Comparison of ENCODE assay signal across 19 mouse cellular contexts in the genomic region with DNA sequence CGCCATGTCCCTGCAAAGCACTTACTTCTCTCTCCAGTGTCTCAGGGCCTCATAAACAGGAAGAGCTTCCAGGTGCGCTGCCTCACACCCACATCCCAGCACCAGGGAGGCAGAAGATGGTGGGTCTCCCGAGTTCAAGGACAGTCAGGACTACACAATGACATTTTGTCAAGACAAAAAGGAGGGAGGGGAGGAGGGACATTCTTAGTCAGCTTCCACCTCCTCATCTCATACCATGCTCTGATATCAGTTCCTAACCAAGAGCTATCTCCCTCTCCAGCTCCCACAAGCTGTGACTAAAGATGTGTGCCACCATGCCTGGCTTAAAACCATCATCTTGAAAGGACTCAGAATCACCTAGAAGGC. TPM values are rescaled to one million over a fixed set of nuclear protein-coding genes. Genes with fewer than 3 reads are reported as not detected.
DNase-seq lines count a peak whose midpoint lies in the region; ATAC-seq and TF ChIP-seq lines count a peak whose summit lies in the region.
"Had no signal": no experiment of that assay in that cellular context is flagged by ENCODE, and none has a peak within 500 bp of the region (broad histone marks: within the 10 kb centered on the region; RNA-seq: fewer than 3 reads in every experiment).

No protein-coding gene starts in this region.

- H3K4me2 ChIP-seq in hindbrain, embryonic 16.5 days (ENCODE audit: low read length) = no peak overlapping the region
- H3K4me2 ChIP-seq in hindbrain, postnatal 0 days (ENCODE audit: low read depth, low read length) = no peak overlapping the region
- no peak overlapping the region for H3K4me2 ChIP-seq in liver, embryonic 16.5 days (ENCODE audit: low read depth, low read length)
- H3K4me2 ChIP-seq: midbrain, embryonic 11.5 days; neural tube, embryonic 12.5 days had no signal

- TF ChIP-seq RAD21 in MEL (IDR thresholded peaks at IDR 0.05; ENCODE audit: low read depth, low read length) = no peak

- peaks cover 30% of the 10 kb centered on the region for H3K4me1 ChIP-seq in hindbrain, embryonic 16.5 days (ENCODE audit: control insufficient read depth, insufficient read depth, low read depth, low read length)
- H3K4me1 ChIP-seq in hindbrain, postnatal 0 days (ENCODE audit: insufficient read depth, low read length) = peaks cover 19% of the 10 kb centered on the region; the same call in 1 of the 2 replicates
- peaks cover 11 to 24% of the 10 kb centered on the region in 2 experiments for H3K4me1 ChIP-seq in MEL (ENCODE audit: control insufficient read depth in 1 of 2, insufficient read depth in 2 of 2, low read length in 2 of 2)
- peaks cover 25% of the 10 kb centered on the region for H3K4me1 ChIP-seq in liver, embryonic 16.5 days (ENCODE audit: control insufficient read depth, low read depth, low read length)

- intact Hi-C loops in gastrocnemius, adult 2 months (cut with DNase I) = no loop called here

- 59% methylated on average over 3 of the region's 3 CpGs for WGBS in hindbrain, embryonic 16.5 days
- 61% methylated on average over 3 of the region's 3 CpGs for WGBS in hindbrain, postnatal 0 days
- WGBS in liver, embryonic 16.5 days (ENCODE audit: insufficient replicate concordance) = 37% methylated on average over 3 of the region's 3 CpGs

- peaks cover 80% of the 10 kb centered on the region for H3K79me2 ChIP-seq in MEL (ENCODE audit: control insufficient read depth, insufficient read depth, low read length, poor library complexity)

- H3K9ac ChIP-seq in hindbrain, embryonic 16.5 days (ENCODE audit: low read depth, low read length) = peak overlapping the region; percentile 8; the same call in 1 of the 2 replicates
- no peak overlapping the region for H3K9ac ChIP-seq in hindbrain, postnatal 0 days (replicated peaks; ENCODE audit: low read length)
- no peak overlapping the region for H3K9ac ChIP-seq in MEL (ENCODE audit: control insufficient read depth, low read depth, low read length, poor library complexity, severe bottlenecking)
- H3K9ac ChIP-seq in liver, embryonic 16.5 days (ENCODE audit: low read depth, low read length) = no peak overlapping the region
- H3K9ac ChIP-seq: neural tube, embryonic 12.5 days had no signal

- TF ChIP-seq POLR2A in MEL (IDR thresholded peaks at IDR 0.05; ENCODE audit: control insufficient read depth in 1 of 2, insufficient read depth in 1 of 2, low read depth in 1 of 2, low read length in 2 of 2, poor library complexity in 1 of 2) = no peak

- TF ChIP-seq EP300 in MEL (IDR thresholded peaks at IDR 0.05; ENCODE audit: low read depth in 1 of 2, low read length in 2 of 2) = no peak; a peak in 1 of 4 replicates

- H3K27me3 ChIP-seq in hindbrain, embryonic 16.5 days (replicated peaks; ENCODE audit: control insufficient read depth, insufficient read depth, low read length) = no peaks in the 10 kb centered on the region
- no peaks in the 10 kb centered on the region for H3K27me3 ChIP-seq in hindbrain, postnatal 0 days (ENCODE audit: insufficient read depth, low read length)
- no peaks in the 10 kb centered on the region for H3K27me3 ChIP-seq in MEL (ENCODE audit: control insufficient read depth in 1 of 2, insufficient read depth in 2 of 2, low read length in 2 of 2)
- H3K27me3 ChIP-seq in liver, embryonic 16.5 days (ENCODE audit: control insufficient read depth, insufficient read depth, low read depth, low read length) = no peaks in the 10 kb centered on the region
- H3K27me3 ChIP-seq: neural tube, embryonic 12.5 days had no signal

- H3K9me3 ChIP-seq in hindbrain, embryonic 16.5 days (ENCODE audit: control insufficient read depth, low read length) = no peaks in the 10 kb centered on the region
- no peaks in the 10 kb centered on the region for H3K9me3 ChIP-seq in hindbrain, postnatal 0 days (ENCODE audit: low read length)
- H3K9me3 ChIP-seq in MEL (replicated peaks; ENCODE audit: insufficient read depth, low read length) = no peaks in the 10 kb centered on the region
- H3K9me3 ChIP-seq in liver, embryonic 16.5 days (replicated peaks; ENCODE audit: control insufficient read depth, low read length) = no peaks in the 10 kb centered on the region
- H3K9me3 ChIP-seq: neural tube, embryonic 12.5 days had no signal

- no peak for TF ChIP-seq CTCF in gastrocnemius, adult 2 months (IDR thresholded peaks at IDR 0.05)
- TF ChIP-seq CTCF in hindbrain, postnatal 0 days (IDR thresholded peaks at IDR 0.05; ENCODE audit: low read depth) = no peak
- TF ChIP-seq CTCF in MEL (IDR thresholded peaks at IDR 0.05 in 2 of 3, conservative IDR thresholded peaks at IDR 0.05 in 1 of 3; ENCODE audit: control insufficient read depth in 1 of 3, insufficient read depth in 1 of 3, low read depth in 2 of 3, low read length in 3 of 3, poor library complexity in 1 of 3, severe bottlenecking in 1 of 3) = no peak

- H3K36me3 ChIP-seq in hindbrain, embryonic 16.5 days (ENCODE audit: control insufficient read depth, insufficient read depth, low read length) = no peaks in the 10 kb centered on the region
- no peaks in the 10 kb centered on the region for H3K36me3 ChIP-seq in hindbrain, postnatal 0 days (ENCODE audit: insufficient read depth, low read length)
- H3K36me3 ChIP-seq in MEL (ENCODE audit: control insufficient read depth in 1 of 2, insufficient read depth in 2 of 2, low read length in 2 of 2) = peaks cover 0 to 17% of the 10 kb centered on the region in 2 experiments
- no peaks in the 10 kb centered on the region for H3K36me3 ChIP-seq in liver, embryonic 16.5 days (ENCODE audit: control insufficient read depth, insufficient read depth)

- no peak for ATAC-seq in hindbrain, embryonic 16.5 days
- no peak for ATAC-seq in hindbrain, postnatal 0 days
- 0 out of 2 replicates have a peak, but pooled peaks have one; percentile 39 for ATAC-seq in liver, embryonic 16.5 days (ENCODE audit: low read depth)
- ATAC-seq: intestine, embryonic 16.5 days had no signal

- H3K4me3 ChIP-seq in gastrocnemius, adult 2 months = no peak overlapping the region
- H3K4me3 ChIP-seq in hindbrain, embryonic 16.5 days (ENCODE audit: low read length) = no peak overlapping the region
- no peak overlapping the region for H3K4me3 ChIP-seq in hindbrain, postnatal 0 days (ENCODE audit: low read length)
- H3K4me3 ChIP-seq in MEL (ENCODE audit: control insufficient read depth in 1 of 2, insufficient read depth in 1 of 2, low read depth in 2 of 2, low read length in 2 of 2) = no peak overlapping the region
- H3K4me3 ChIP-seq in liver, embryonic 16.5 days (ENCODE audit: low read depth, low read length) = no peak overlapping the region
- H3K4me3 ChIP-seq: forebrain, embryonic 10.5 days; neural tube, embryonic 12.5 days had no signal

- peak overlapping the region; percentile 86 for H3K27ac ChIP-seq in gastrocnemius, adult 2 months
- 0 out of 2 replicates have a peak overlapping the region, but pooled peaks have one; percentile 10 for H3K27ac ChIP-seq in hindbrain, embryonic 16.5 days (ENCODE audit: low read depth, low read length)
- no peak overlapping the region; the same call in 1 of the 2 replicates for H3K27ac ChIP-seq in hindbrain, postnatal 0 days
- H3K27ac ChIP-seq in MEL (ENCODE audit: control insufficient read depth, low read depth, low read length) = peak overlapping the region; percentile 14; the same call in 1 of the 2 replicates
- H3K27ac ChIP-seq in liver, embryonic 16.5 days (ENCODE audit: low read length) = no peak overlapping the region
- H3K27ac ChIP-seq: forebrain, embryonic 10.5 days; neural tube, embryonic 12.5 days had no signal

- DNase-seq in gastrocnemius, adult 2 months = no peak
- DNase-seq in gastrocnemius, adult 8-10 months (ENCODE audit: low spot score in 2 of 2) = no peak
- no peak for DNase-seq in hindbrain, postnatal 0 days (ENCODE audit: low spot score)
- peak; percentile 51 for DNase-seq in MEL (ENCODE audit: low read depth, low spot score)
- no peak for DNase-seq in right cerebral cortex, postnatal 4 days
- DNase-seq in thymus, postnatal 36 days = no peak
- DNase-seq: adrenal gland, postnatal 25 days; cerebellum, adult 11 months; gastrocnemius, postnatal 25 days; kidney, postnatal 36 days; lung, adult 2 months; thymus, adult 2 months had no signal

RNA-seq across cellular contexts. Expression of a gene that starts 11.8 kb away (rescaled TPM):
- 100 to 1,000 TPM; 222 to 261 TPM for total RNA-seq in gastrocnemius, adult 2 months (2021)
- 100 to 1,000 TPM; 260 to 347 (median 290) TPM for total RNA-seq in gastrocnemius, adult 8-10 months (2022)
- polyA plus RNA-seq in hindbrain, embryonic 16.5 days (2015; fragmentation: Nextera tagmentation; extraction: Ambion mirVana) = 253 and 269 TPM in 2 replicates
- total RNA-seq in hindbrain, postnatal 0 days (2014; rRNA removed) = 252 and 264 TPM in 2 replicates
- 210 and 220 TPM in 2 replicates for polyA plus RNA-seq in hindbrain, postnatal 0 days (2015; fragmentation: Nextera tagmentation; extraction: Ambion mirVana)
- 93.8 and 96.5 TPM in 2 replicates for total RNA-seq in MEL (2012; rRNA removed)
- polyA plus RNA-seq in MEL (2012; ENCODE audit: insufficient read depth in 1 of 2, insufficient read length in 2 of 2, low read depth in 1 of 2, low replicate concordance in 2 of 2, missing spikeins in 1 of 2) = 100 to 1,000 TPM in 1 of 2 experiments, 10 to 100 TPM in 1; 97.0 to 258 TPM
- 19.2 and 20.5 TPM in 2 replicates for polyA plus RNA-seq in liver, embryonic 16.5 days (2015; fragmentation: Nextera tagmentation; extraction: Ambion mirVana)

RNA-seq across cellular contexts. Expression of a gene that starts 23.5 kb away (rescaled TPM):
- total RNA-seq in gastrocnemius, adult 2 months (2021) = 1 to 10 TPM in 1 of 2 experiments, not detected in 1; 1.4 TPM
- 1 to 10 TPM in 2 of 4 experiments, not detected in 2; 1.5 to 2.2 TPM for total RNA-seq in gastrocnemius, adult 8-10 months (2022)
- polyA plus RNA-seq in hindbrain, embryonic 16.5 days (2015; fragmentation: Nextera tagmentation; extraction: Ambion mirVana) = not detected in 2 replicates
- not detected in 2 replicates for total RNA-seq in hindbrain, postnatal 0 days (2014; rRNA removed)
- not detected in 2 replicates for polyA plus RNA-seq in hindbrain, postnatal 0 days (2015; fragmentation: Nextera tagmentation; extraction: Ambion mirVana)
- not detected in 2 replicates for total RNA-seq in MEL (2012; rRNA removed)
- polyA plus RNA-seq in MEL (2012; ENCODE audit: insufficient read depth in 1 of 2, insufficient read length in 2 of 2, low read depth in 1 of 2, low replicate concordance in 2 of 2, missing spikeins in 1 of 2) = 10 to 100 TPM in 1 of 2 experiments, not detected in 1; 37.3 TPM
- polyA plus RNA-seq in liver, embryonic 16.5 days (2015; fragmentation: Nextera tagmentation; extraction: Ambion mirVana) = not detected in 2 replicates
- total RNA-seq: adrenal gland, postnatal 25 days; gastrocnemius, postnatal 25 days; left cerebral cortex, adult 18-20 months had no signal
- polyA plus RNA-seq: forebrain, embryonic 10.5 days; intestine, embryonic 16.5 days; lung, adult 2 months; midbrain, embryonic 11.5 days; neural tube, embryonic 12.5 days; thymus, adult 2 months had no signal

RNA-seq across cellular contexts. Expression of a gene that starts 25.0 kb away (rescaled TPM):
- 100 to 1,000 TPM; 342 to 407 TPM for total RNA-seq in gastrocnemius, adult 2 months (2021)
- total RNA-seq in gastrocnemius, adult 8-10 months (2022) = 100 to 1,000 TPM; 332 to 455 (median 370) TPM
- polyA plus RNA-seq in hindbrain, embryonic 16.5 days (2015; fragmentation: Nextera tagmentation; extraction: Ambion mirVana) = 404 and 408 TPM in 2 replicates
- total RNA-seq in hindbrain, postnatal 0 days (2014; rRNA removed) = 1,174 and 1,303 TPM in 2 replicates
- polyA plus RNA-seq in hindbrain, postnatal 0 days (2015; fragmentation: Nextera tagmentation; extraction: Ambion mirVana) = 497 and 519 TPM in 2 replicates
- 3,087 and 3,166 TPM in 2 replicates for total RNA-seq in MEL (2012; rRNA removed)
- 1,000 to 10,000 TPM; 3,057 to 3,899 TPM for polyA plus RNA-seq in MEL (2012; ENCODE audit: insufficient read depth in 1 of 2, insufficient read length in 2 of 2, low read depth in 1 of 2, low replicate concordance in 2 of 2, missing spikeins in 1 of 2)
- polyA plus RNA-seq in liver, embryonic 16.5 days (2015; fragmentation: Nextera tagmentation; extraction: Ambion mirVana) = 432 and 472 TPM in 2 replicates

RNA-seq across cellular contexts. Expression of a gene that starts 43.8 kb away (rescaled TPM):
- total RNA-seq in gastrocnemius, adult 2 months (2021) = under 1 TPM in 1 of 2 experiments, not detected in 1; 0.18 TPM
- total RNA-seq in gastrocnemius, adult 8-10 months (2022) = under 1 TPM in 2 of 4 experiments, not detected in 2; 0.15 to 0.51 TPM
- polyA plus RNA-seq in hindbrain, embryonic 16.5 days (2015; fragmentation: Nextera tagmentation; extraction: Ambion mirVana) = 67.0 and 77.9 TPM in 2 replicates
- total RNA-seq in hindbrain, postnatal 0 days (2014; rRNA removed) = 38.3 and 62.9 TPM in 2 replicates
- 80.0 and 85.1 TPM in 2 replicates for polyA plus RNA-seq in hindbrain, postnatal 0 days (2015; fragmentation: Nextera tagmentation; extraction: Ambion mirVana)
- not detected in 2 replicates for total RNA-seq in MEL (2012; rRNA removed)
- under 1 TPM in 1 of 2 experiments, not detected in 1; 0.17 TPM for polyA plus RNA-seq in MEL (2012; ENCODE audit: insufficient read depth in 1 of 2, insufficient read length in 2 of 2, low read depth in 1 of 2, low replicate concordance in 2 of 2, missing spikeins in 1 of 2)
- 0.22 and 0.26 TPM in 2 replicates for polyA plus RNA-seq in liver, embryonic 16.5 days (2015; fragmentation: Nextera tagmentation; extraction: Ambion mirVana)

RNA-seq across cellular contexts. Expression of a gene that starts 45.9 kb away (rescaled TPM):
- 1 to 10 TPM; 3.0 to 3.3 TPM for total RNA-seq in gastrocnemius, adult 2 months (2021)
- 1 to 10 TPM; 1.7 to 3.9 (median 2.8) TPM for total RNA-seq in gastrocnemius, adult 8-10 months (2022)
- 77.2 and 83.3 TPM in 2 replicates for polyA plus RNA-seq in hindbrain, embryonic 16.5 days (2015; fragmentation: Nextera tagmentation; extraction: Ambion mirVana)
- 50.2 and 59.6 TPM in 2 replicates for total RNA-seq in hindbrain, postnatal 0 days (2014; rRNA removed)
- polyA plus RNA-seq in hindbrain, postnatal 0 days (2015; fragmentation: Nextera tagmentation; extraction: Ambion mirVana) = 92.7 and 95.3 TPM in 2 replicates
- 20.6 and 21.5 TPM in 2 replicates for total RNA-seq in MEL (2012; rRNA removed)
- polyA plus RNA-seq in MEL (2012; ENCODE audit: insufficient read depth in 1 of 2, insufficient read length in 2 of 2, low read depth in 1 of 2, low replicate concordance in 2 of 2, missing spikeins in 1 of 2) = 10 to 100 TPM in 1 of 2 experiments, not detected in 1; 56.5 TPM
- polyA plus RNA-seq in liver, embryonic 16.5 days (2015; fragmentation: Nextera tagmentation; extraction: Ambion mirVana) = 10.5 and 10.7 TPM in 2 replicates

Comparison
In these comparisons a context has a peak if more than half of its experiments do, and no peak if none do; other contexts are left out.
1. H3K27ac ChIP-seq: peak in gastrocnemius, adult 2 months (single experiment), hindbrain, embryonic 16.5 days (single experiment) and MEL (single experiment); none in hindbrain, postnatal 0 days (single experiment) and liver, embryonic 16.5 days (single experiment).